Mouse (Mus musculus): ENCODE measurements around the gene Slc7a11.

Gene Slc7a11

DNA sequence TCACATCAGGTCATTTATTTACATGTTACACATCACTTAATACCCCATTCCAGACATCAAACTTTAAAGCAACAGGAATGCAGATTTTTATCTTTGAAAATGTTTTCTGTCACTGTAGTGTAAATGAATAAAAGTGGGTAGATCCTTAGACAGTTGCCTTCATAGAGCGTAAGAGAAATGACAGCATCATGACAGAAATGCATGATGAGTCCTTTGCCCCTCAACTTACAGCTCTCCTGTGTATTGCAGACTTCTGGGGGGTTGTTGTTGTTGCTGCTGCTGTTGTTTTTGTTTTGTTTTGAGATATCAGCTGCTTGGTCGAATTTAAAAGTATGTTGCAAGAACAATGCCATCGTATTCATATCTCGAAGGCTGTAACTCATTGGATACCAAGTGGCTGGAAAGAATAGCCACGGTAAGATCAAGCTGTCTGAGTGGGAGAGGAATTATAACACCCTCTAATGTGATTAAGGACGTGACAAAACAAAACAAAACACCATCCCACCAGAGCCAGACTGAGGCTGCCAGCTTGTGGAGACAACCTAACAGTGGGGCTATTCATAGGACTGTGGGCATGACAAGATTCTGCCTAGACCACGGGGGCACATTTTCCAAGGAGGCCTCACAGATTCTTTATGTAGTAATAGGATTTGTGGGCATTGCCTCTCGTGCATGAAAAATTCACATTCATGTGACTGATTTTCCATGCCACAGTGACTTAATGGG lies 557.0 kb downstream of the Slc7a11 start:
- intact Hi-C loops (cut with DNase I), result no loop called here

DNA sequence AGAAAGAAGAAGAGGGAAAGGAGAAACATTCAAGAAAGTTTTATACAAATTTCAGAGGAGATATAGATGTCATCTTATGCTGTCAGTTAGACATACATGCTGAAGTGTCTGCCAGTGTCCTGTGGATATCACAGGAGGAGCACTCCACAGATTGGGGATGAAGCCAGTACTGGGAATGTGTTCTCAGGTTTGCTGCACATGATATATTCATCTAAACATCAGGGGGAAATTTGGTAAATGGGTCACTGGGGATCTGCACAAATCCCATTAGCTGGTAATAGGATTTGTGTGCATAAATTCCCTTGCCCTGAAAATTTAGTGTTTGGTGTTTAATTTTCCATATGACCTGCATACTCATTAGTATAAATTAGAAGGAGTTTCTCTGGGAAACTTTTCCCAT lies 562.9 kb downstream of the Slc7a11 start:
- intact Hi-C loops (cut with DNase I), result no loop called here

DNA sequence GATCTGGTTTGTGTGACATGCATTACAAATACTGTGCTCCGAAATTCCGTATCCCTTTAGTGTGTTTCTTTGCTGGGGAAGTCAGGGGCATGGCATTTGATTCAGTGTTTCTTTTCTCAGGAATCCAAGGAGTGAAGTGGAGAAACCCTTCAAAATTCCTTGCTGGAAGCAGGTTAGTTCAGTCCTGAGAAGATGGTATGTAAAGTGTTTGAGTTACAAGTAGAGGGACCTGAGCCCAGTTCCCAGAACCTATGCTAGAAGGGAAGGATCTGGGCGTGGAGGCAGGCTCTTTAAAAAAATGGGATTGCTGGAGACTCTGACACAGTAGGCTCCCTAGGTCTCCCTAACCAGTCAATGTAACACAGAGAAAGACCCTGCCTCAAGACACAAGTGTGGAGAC lies 572.6 kb downstream of the Slc7a11 start:
- intact Hi-C loops (cut with DNase I), result no loop called here

DNA sequence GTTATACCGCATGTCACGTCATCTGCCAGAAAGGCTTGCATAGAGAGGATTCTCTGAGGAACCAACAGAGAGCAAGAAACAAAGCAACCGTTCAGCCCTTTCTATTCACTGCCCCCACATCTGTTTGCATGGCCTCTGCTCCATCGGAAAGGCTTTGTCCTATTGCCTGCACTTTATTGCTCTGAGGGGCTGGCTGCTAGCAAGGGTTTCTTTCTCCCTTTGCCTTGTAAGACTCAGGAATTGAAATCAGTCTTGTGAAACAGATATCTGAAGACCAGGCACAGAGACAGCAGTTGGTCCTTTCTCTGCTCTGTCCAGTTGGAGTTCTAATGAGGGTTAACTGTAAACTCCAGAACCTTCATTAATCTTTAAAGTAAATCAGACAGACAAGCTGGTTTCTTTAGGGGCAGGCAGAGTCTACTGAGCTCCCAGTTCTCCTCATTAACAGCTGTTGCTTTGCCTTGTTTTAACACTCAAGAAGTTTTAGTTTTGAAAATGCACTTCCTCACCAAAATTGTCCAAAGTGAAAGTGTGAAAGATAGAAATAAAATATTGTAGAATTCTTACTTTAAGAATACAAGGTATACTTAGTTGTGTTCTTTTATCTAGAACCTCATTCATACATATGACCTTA lies 575.3 kb downstream of the Slc7a11 start:
- intact Hi-C loops (cut with DNase I), result no loop called here

DNA sequence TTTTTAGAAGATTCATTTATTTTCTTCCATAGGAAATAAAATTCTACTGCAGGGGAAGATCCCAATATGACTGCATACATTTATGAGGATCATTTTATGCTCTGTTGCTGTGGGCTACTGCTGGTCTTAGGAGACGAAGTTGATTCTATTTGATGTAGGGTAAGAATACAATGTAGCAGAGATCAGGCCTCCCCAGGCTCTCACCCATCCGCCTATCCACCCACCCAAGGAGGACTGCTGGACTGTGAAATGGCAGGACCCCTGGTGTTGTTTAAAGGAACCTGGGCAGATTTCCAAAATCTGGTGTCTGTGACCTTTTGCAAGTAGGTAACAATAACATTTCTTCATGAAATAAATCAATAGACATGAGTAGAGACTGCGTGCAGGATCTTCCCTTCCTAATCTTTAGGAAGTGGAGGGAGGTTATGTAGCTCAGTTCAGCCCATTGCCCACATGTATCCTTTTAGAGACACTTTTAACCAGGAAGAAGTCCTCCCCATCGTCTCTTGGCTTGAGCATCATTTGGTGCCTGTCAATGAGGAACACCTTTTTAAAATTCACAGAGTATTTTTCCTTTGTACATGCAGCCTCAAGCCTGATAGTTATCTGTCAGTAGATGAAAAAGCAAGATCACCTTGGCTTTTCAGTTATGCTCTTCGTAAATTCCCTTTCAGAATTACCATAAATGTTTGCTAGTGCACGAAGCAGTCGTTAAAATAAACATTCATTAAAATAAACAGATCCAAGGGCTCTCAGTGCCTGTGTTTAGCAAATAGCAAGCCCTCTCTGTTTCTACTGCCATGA lies 576.1 kb downstream of the Slc7a11 start:
- intact Hi-C loops (cut with DNase I), result no loop called here

DNA sequence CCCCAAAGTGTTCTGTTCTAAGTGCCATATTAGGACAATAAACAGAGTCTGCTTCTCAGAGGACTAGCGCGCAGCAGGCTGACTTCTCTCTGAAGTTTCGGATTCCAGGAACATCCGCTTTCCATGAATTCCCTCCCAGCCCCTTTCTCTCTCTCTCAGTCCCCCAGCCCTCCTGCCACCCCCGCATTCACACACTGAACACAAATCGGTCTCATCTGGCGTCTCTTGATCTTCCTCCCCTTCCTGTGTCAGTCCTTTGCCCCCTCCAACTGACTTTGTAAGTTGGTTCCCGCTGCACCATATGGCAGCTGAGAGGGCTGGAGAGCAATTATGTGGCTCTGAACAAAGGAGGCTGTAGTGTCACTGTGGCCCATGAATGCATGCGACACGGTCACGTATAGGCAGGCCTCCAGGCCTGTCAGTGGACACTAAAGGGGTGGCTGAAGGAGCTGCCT lies 577.3 kb downstream of the Slc7a11 start:
- intact Hi-C loops (cut with DNase I), result no loop called here

DNA sequence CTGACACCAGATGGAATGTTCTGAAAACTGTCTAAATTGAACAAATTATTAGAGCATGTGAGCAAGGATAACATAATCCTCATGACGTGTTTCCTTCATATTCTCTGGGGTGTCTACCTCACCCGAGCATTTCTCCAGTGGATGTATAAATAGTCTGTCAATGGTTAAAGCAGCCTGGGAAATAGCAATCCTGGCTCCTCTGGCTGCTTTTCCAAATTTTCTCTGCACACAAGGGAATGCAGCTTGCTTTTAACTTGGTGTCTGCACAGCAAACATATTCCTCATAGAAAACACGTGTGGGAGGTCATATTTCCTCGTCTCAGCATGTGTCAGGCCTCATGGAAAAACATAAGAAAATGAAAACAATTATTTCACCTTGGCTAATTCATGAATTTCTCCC lies 586.6 kb downstream of the Slc7a11 start:
- intact Hi-C loops (cut with DNase I), result no loop called here

DNA sequence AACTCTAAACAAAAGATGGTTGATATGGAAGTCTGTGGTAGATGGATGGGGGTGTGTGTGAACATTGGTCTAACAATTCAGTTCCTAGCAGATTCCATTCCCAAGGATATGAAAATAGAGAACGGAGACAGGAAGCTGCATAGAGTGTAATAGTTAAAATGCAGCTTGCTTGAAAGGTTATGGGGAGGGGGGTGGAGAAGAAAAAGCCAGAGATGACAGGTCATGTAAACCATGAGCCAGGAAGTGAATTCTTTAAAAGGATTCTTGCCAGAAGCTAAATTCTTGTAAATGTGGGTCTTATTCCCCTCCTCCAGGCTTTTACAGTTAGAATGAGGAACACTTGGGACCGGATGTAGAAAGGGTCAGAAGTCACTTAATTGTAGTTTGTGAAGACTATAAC lies 589.1 kb downstream of the Slc7a11 start:
- intact Hi-C loops (cut with DNase I), result no loop called here

DNA sequence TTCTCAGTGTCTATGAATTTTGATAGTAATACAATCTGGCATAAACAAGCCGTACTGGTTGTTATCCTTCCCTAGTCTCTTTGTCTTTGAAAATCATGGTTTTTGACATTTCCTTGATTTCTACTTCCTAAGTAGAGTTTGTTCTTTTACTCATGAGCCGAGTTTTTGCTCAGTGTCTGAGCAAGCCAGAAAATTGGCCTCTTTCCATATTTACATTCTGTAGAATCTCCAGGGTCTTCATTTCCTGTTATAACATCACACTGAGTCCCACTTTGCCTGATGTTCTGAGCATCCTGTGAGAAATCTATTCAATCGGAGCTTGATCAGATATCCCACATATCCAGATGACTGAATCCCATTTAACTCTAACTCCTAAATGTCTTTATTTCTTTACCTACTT lies 600.4 kb downstream of the Slc7a11 start:
- intact Hi-C loops (cut with DNase I), result no loop called here
